Mouse (Mus musculus) stomach, embryonic 15.5 days (tissue): ENCODE data around the gene Gpatch2. TPM values are rescaled to one million over a fixed set of nuclear protein-coding genes. Genes with fewer than 3 reads are reported as not detected.

Source experiments
- ATAC-seq: fragments of 200-750 bp; cut with Nextera tagmentation; 2 replicates; pipeline ENCODE4 v1.8.0; 2017; ENCODE audit warnings: low read depth, moderate number of reproducible peaks, moderate TSS enrichment; ENCODE audit not compliant: insufficient read depth, low FRiP score
- H3K27ac ChIP-seq: fragments of 300-500 bp; sonication (generic); 2 replicates; pipeline ENCODE4 v1.5.1; 2015; ENCODE audit warnings: mild to moderate bottlenecking, inconsistent platforms
- H3K27me3 ChIP-seq: fragments of 300-500 bp; sonication (generic); replicated peaks from 2 replicates; pipeline ENCODE4 v1.6.1; 2015; ENCODE audit warnings: inconsistent platforms
- H3K36me3 ChIP-seq: fragments of 300-500 bp; sonication (generic); 2 replicates; pipeline ENCODE4 v1.6.1; 2015; ENCODE audit warnings: inconsistent platforms
- H3K4me1 ChIP-seq: fragments of 300-500 bp; sonication (generic); 2 replicates; pipeline ENCODE4 v1.6.1; 2015; ENCODE audit warnings: inconsistent platforms
- H3K4me2 ChIP-seq: fragments of 300-500 bp; sonication (generic); 2 replicates; pipeline ENCODE4 v1.6.1; 2015; ENCODE audit warnings: mild to moderate bottlenecking, inconsistent platforms
- H3K4me3 ChIP-seq: fragments of 300-500 bp; sonication (generic); replicated peaks from 2 replicates; pipeline ENCODE4 v1.5.1; 2015; ENCODE audit warnings: inconsistent platforms
- H3K9ac ChIP-seq: fragments of 300-500 bp; sonication (generic); 2 replicates; pipeline ENCODE4 v1.6.1; 2015; ENCODE audit warnings: inconsistent platforms
- H3K9me3 ChIP-seq: fragments of 300-500 bp; sonication (generic); 2 replicates; pipeline ENCODE4 v1.6.1; 2016; ENCODE audit warnings: inconsistent platforms
- WGBS: fragments of 180-500 bp; shearing (Covaris S2); methylation state at CpG from one replicate; pipeline ENCODE4 v1.1.7; 2015; 5-methylcytosine and 5-hydroxymethylcytosine counted together
- polyA plus RNA-seq: library from polyadenylated mRNA; unstranded; fragments of >200 nt; fragmentation: Nextera tagmentation; extraction: Ambion mirVana; gene quantifications from 2 replicates; pipeline ENCODE4 v1.2.1, GENCODE M21; 2015

Gene Gpatch2
- polyA plus RNA-seq: 15.1 and 19.0 TPM in 2 replicates

DNA sequence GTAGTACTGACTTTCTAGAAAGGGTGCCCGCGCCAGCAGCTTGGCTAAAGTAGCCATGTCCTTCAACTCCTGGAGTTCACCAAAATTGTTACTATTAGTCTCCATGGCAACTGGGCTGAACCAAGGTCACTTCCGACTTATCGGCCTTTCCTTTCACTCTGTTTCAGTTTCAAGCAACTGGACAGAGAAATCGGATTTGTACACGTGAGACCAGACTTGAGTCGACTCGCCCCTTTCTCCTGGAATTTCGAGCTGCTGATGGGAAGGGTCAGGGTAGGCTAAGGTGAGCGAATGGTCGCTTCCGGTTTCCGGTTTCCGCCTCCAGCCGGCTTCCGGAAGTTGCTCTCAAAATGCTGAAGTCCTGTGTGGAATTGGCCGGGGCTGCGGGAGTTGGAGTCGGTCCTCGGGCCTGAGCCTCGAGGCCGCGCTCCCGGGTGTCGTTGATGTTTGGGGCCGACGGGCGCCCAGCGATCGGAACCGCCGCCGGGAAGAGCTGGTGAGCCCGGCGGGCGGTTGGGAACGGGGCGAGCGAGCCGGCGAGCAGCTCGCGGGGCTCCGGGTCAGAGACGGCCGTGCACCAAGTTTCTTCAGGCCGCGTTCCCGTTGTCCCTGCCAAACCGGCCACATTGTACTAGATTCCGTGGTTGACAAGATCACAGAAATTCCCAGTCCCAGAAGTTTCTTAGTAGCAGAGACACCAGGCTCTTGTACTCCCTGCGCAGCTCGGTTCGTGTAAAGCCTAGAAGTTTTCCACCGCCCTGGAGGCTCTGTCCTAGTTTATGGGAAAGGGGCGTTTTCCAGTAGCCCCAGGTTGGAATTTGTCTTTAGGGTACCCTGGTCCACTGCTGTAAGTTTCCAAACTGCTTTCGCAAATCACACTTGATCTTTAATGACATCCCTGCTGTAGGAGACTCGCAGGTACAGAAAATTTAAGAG, at the start of gene Gpatch2, which contains the start of gene Spata17:
Gene Gpatch2 (plus strand): TSS at position 328 of the 936 bp plus-strand sequence.
Gene Spata17 (minus strand): TSS at position 285 of the 936 bp plus-strand sequence.
- WGBS: under 1% methylated on average over 58 of the region's 58 CpGs
- ATAC-seq: peak; percentile 92

DNA sequence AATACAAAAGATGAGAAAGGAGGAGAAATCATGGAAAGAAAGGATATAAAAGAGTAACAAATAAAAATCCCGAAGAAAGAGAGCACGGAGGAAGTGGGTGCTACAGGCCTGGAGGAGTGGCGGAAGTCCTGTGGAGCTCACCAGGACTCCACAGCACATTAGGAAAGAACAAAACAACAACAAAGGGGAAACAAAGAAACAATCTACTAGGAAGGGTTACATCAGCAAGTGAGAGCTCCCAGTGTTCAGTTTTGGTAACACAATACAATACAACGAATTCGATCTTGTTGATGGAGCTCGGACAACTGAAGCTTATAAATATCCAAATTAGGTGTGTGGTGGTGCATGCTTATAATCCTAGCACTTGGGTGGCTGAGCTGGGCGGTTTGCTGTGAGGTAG, 45.7 kb upstream of the Gpatch2 start:
- Histone ChIP-seq H3K36me3 (no peaks in the 10 kb centered on the region), H3K4me1 (no peaks in the 10 kb centered on the region), H3K4me2 (no peak overlapping the region), H3K4me3 (no peak overlapping the region), H3K27me3 (no peaks in the 10 kb centered on the region), H3K27ac (no peak overlapping the region), H3K9me3 (no peaks in the 10 kb centered on the region), H3K9ac (no peak overlapping the region)
- WGBS: 74% methylated on average over 7 of the region's 7 CpGs
- no peak for ATAC-seq

More for the DNA sequence above, at the start of gene Gpatch2, which contains the start of gene Spata17:
- Histone ChIP-seq H3K27me3 (no peaks in the 10 kb centered on the region), H3K36me3 (no peaks in the 10 kb centered on the region), H3K9ac (peak within 1 kb of the TSS; percentile 42), H3K9me3 (no peaks in the 10 kb centered on the region), H3K4me1 (no peaks in the 10 kb centered on the region), H3K27ac (peak within 1 kb of the TSS; percentile 86), H3K4me3 (peak within 1 kb of the TSS; percentile 72), H3K4me2 (peak within 1 kb of the TSS; percentile 71)

DNA sequence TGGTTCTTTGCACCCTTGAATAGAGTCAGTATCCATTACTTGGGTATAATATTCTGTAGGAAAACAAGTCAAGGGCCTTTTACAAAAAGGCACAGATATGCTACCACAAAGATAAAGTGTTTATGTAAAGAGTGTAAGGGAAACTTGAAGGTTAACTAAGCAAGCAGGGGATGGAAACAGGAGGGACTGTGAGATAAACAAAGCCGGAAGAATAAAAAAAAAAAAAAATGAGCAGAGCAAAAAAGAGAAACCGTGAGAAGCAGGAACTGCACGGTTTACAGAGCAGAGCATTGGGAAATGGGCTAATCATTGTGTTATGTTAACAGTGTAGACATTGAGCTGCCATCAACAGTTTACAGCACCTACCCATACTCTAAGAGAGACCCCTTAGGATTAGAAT, 44.9 kb upstream of the Gpatch2 start:
- no peak overlapping the region for H3K9ac ChIP-seq
- H3K4me3 ChIP-seq: no peak overlapping the region
- H3K4me1 ChIP-seq: no peaks in the 10 kb centered on the region
- H3K27me3 ChIP-seq: no peaks in the 10 kb centered on the region
- H3K36me3 ChIP-seq: no peaks in the 10 kb centered on the region
- 70% methylated on average over 3 of the region's 3 CpGs for WGBS
- H3K4me2 ChIP-seq: no peak overlapping the region
- no peaks in the 10 kb centered on the region for H3K9me3 ChIP-seq
- H3K27ac ChIP-seq: no peak overlapping the region
- no peak for ATAC-seq

DNA sequence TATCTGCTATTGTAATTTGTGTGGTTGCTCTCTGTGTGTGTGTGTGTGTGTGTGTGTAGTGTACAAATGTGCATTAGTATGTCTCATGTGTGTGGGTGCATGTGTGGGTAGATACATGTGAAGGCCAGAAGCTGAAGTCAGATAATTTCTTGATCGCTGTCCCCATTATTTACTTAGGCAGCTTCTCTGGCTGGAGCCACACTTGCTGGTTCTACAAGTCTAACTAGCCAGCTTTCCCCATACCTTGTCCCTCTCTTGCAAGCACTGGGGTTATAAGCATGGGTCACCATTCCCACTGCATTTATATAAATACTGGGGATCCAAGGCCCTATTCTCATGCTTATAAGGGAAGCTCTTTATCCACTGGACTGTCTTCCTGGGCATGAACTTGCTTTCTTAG, 39.3 kb upstream of the Gpatch2 start:
- Histone ChIP-seq H3K9ac (no peak overlapping the region), H3K4me3 (no peak overlapping the region), H3K4me1 (no peaks in the 10 kb centered on the region), H3K27me3 (no peaks in the 10 kb centered on the region), H3K27ac (no peak overlapping the region), H3K36me3 (no peaks in the 10 kb centered on the region), H3K9me3 (no peaks in the 10 kb centered on the region), H3K4me2 (no peak overlapping the region)
- WGBS: 72% methylated on average over 1 of the region's 1 CpGs
- no peak for ATAC-seq

DNA sequence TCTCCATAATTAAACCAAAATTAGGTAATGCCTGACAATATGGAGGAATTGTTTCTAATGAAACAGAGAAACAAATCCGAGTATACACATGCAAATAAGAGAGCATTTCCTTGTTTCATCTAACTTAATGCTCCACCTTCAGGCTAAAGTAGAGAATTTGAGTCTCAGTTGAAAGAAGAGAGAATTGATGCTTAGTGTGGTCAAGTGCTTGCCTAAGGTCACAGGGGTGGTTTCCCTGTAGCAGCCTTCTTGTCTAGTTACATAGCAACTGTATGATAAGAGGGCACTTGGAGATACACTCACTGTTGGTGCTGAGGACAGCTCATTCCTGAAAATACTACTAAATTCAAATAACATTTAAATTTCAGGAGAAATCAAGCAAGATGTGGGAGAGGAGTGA, 36.8 kb upstream of the Gpatch2 start:
- H3K4me3 ChIP-seq: no peak overlapping the region

DNA sequence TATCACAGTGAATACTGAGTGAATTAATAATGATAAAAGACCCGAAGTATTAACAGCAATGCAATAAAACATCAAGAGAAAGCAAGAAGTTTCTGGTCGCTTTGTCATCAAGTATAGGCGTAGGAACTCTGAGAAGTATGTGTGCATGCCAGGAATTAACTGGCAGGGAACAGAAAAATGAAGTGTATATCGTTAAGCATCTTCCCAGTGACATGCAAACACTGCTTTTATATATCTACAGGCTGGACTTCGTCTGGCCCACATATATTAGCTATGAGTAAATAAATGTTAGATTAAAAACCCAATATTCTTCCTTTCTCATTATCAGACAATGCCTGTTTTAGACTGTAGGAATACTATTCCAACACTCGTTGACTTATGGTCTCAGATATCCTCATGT, 9.8 kb upstream of the Gpatch2 start:
- 71% methylated on average over 6 of the region's 6 CpGs for WGBS
- no peak overlapping the region for H3K4me3 ChIP-seq
- no peaks in the 10 kb centered on the region for H3K4me1 ChIP-seq
- H3K27ac ChIP-seq: no peak overlapping the region
- no peaks in the 10 kb centered on the region for H3K9me3 ChIP-seq
- H3K27me3 ChIP-seq: no peaks in the 10 kb centered on the region
- no peak overlapping the region for H3K4me2 ChIP-seq
- ATAC-seq: no peak
- no peak overlapping the region for H3K9ac ChIP-seq
- H3K36me3 ChIP-seq: no peaks in the 10 kb centered on the region

More for the DNA sequence above, 36.8 kb upstream of the Gpatch2 start:
- Histone ChIP-seq H3K9ac (no peak overlapping the region), H3K4me2 (no peak overlapping the region), H3K4me1 (no peaks in the 10 kb centered on the region), H3K36me3 (no peaks in the 10 kb centered on the region), H3K9me3 (no peaks in the 10 kb centered on the region), H3K27ac (no peak overlapping the region), H3K27me3 (no peaks in the 10 kb centered on the region)
- no peak for ATAC-seq
- WGBS: 65% methylated on average over 1 of the region's 1 CpGs

DNA sequence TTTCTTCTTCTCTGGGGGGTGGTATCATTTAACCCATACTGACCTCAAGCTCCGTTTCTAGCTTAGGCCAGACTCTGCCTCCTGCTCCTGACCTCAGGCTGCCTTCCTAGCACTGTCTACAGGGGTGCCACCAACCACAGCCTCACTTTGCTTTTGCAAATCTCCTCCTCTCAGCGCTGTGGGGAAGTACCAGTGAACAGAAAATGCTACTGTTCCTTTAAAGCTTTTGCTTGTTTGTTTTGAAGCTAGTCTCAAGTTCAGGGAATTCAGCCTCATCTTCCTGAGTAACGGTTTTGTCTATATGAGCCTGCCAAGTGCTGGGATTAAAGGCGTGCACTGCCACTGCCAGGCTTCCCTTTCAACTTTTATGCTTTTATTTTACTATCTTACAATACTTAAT, 5.8 kb upstream of the Gpatch2 start:
- no peak overlapping the region for H3K4me3 ChIP-seq
- ATAC-seq: no peak
- no peak overlapping the region for H3K27ac ChIP-seq
- 45% methylated on average over 4 of the region's 4 CpGs for WGBS
- H3K9ac ChIP-seq: no peak overlapping the region
- no peaks in the 10 kb centered on the region for H3K9me3 ChIP-seq
- no peak overlapping the region for H3K4me2 ChIP-seq
- no peaks in the 10 kb centered on the region for H3K4me1 ChIP-seq
- no peaks in the 10 kb centered on the region for H3K36me3 ChIP-seq
- H3K27me3 ChIP-seq: no peaks in the 10 kb centered on the region

DNA sequence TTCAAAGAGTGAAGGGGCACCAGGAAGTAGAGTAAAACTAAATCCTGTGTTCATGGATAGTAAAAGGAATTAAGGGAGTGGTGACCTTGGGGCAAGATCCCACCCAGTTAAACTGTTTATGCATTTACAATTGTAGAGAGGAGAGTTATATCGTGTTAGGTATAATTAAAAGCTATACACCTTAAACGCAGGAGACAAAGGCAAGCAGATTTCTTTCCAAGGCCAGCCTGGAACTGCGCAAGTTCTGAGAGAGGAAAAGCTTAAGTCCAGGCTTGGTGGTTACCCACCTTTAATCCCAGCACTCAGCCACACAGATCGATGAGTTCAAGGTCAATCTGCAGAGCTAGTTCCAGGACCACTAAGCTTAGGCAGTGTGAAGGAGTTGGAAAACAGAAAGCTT, 4.6 kb upstream of the Gpatch2 start:
- ATAC-seq: no peak
- H3K4me2 ChIP-seq: no peak overlapping the region
- 72% methylated on average over 4 of the region's 4 CpGs for WGBS
- no peak overlapping the region for H3K4me3 ChIP-seq
- H3K36me3 ChIP-seq: no peaks in the 10 kb centered on the region
- no peak overlapping the region for H3K9ac ChIP-seq
- no peaks in the 10 kb centered on the region for H3K4me1 ChIP-seq
- no peaks in the 10 kb centered on the region for H3K9me3 ChIP-seq
- H3K27me3 ChIP-seq: no peaks in the 10 kb centered on the region
- no peak overlapping the region for H3K27ac ChIP-seq

DNA sequence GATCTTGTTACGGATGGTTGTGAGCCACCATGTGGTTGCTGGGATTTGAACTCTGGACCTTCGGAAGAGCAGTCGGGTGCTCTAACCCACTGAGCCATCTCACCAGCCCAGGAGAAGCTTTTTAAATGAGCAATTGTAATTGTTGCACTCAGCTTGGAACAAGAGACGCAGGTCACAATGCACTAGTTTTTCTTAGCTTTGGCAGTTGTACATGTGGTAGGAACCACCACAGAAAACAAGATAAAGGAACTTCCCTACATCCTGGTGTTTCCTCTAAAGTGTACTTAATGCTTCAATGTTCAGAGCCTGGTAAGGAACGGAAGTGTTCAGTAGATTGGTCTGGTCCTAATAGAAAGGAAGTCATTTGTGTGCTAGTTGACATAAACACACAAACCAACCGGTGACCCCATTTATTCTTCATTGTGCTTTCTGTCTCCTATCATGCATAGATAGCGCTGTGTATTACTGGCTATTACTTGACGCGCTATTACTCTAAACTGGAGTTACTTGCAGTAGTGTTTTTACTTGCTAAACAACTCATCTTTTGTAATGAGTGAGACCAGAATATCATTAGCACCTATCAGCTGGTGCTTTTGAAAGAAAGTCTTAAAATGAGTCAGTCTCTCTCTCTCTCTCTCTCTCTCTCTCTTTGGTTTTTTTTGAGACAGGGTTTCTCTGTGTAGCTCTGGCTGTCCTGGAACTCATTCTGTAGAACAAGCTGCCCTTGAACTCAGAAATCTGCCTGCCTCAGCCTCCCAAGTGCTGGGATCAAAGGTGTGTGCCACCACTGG, 1.5 kb downstream of the Gpatch2 start:
- H3K4me3 ChIP-seq: no peak overlapping the region
- no peaks in the 10 kb centered on the region for H3K9me3 ChIP-seq
- H3K4me2 ChIP-seq: no peak overlapping the region
- H3K36me3 ChIP-seq: no peaks in the 10 kb centered on the region
- H3K9ac ChIP-seq: no peak overlapping the region
- ATAC-seq: no peak
- 82% methylated on average over 9 of the region's 9 CpGs for WGBS
- H3K4me1 ChIP-seq: no peaks in the 10 kb centered on the region
- no peaks in the 10 kb centered on the region for H3K27me3 ChIP-seq
- no peak overlapping the region for H3K27ac ChIP-seq

DNA sequence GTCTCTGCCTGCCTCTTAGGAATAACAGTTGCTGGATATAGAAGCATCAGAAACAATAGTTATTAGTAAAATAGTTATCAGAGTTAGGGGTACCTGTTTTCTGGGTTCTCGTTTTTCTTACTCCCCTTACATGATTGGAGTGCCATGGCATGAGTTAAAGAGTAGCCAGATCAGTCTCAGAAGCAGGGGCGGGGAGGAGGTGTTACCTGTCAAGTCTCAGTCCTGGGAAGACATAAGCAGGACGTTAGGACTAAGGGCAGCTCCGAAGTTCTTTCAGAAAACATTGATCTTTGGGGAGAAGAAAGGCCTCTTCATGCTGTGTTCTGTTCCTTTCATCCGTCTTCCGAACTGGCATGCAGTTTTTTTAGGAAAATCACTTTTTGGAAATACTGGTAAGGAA, 5.4 kb downstream of the Gpatch2 start:
- Histone ChIP-seq H3K4me3 (no peak overlapping the region), H3K4me1 (no peaks in the 10 kb centered on the region), H3K9ac (no peak overlapping the region), H3K36me3 (no peaks in the 10 kb centered on the region), H3K4me2 (no peak overlapping the region), H3K9me3 (no peaks in the 10 kb centered on the region), H3K27me3 (no peaks in the 10 kb centered on the region), H3K27ac (no peak overlapping the region)
- no peak for ATAC-seq
- WGBS: 56% methylated on average over 6 of the region's 6 CpGs

DNA sequence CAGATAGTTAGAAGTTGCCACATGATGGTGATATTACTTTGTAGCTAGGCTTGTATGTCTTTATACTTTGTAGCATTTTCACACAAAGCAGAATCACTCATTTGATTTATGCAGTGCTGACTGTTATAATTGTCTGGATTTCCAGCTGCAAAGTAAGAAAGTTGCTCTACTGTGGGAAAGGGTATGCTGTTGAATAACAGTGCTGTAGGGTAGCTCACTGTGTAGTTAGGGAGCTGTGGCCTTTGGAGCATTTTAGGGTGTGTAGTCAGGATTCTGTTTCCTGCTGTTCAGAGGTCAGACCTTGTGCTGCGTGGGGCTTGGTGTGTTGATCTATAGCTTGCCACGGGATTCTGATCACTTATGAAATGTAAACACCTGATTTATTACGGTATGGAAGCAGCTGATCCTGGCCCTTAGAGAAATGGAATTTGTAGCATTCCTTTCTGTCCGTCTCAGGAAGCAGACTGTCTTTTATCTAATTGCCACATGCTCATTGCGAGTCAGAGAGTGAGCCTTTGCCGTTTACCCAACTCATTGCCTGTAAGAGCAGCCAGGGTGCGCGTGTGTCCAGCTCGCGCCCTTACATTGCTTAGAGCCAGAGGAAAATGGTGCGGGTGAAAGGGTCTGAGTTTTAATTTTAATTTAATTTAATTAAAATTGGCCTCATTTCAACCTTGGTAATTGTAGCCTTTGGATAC, 11.2 kb downstream of the Gpatch2 start:
- H3K36me3 ChIP-seq: 0 out of 2 replicates have a peak, but pooled peaks cover 2% of the 10 kb centered on the region
- 0 out of 2 replicates have a peak, but pooled peaks cover 5% of the 10 kb centered on the region for H3K4me1 ChIP-seq
- no peak overlapping the region for H3K9ac ChIP-seq
- 53% methylated on average over 11 of the region's 11 CpGs for WGBS
- ATAC-seq: no peak
- H3K9me3 ChIP-seq: no peaks in the 10 kb centered on the region
- H3K4me3 ChIP-seq: no peak overlapping the region
- no peaks in the 10 kb centered on the region for H3K27me3 ChIP-seq
- no peak overlapping the region; the same call in 1 of the 2 replicates for H3K27ac ChIP-seq
- H3K4me2 ChIP-seq: no peak overlapping the region
